Mouse (Mus musculus): ENCODE results near the gene Tespa1. TPM values are rescaled to one million over a fixed set of nuclear protein-coding genes. Genes with fewer than 3 reads are reported as not detected.
"Not testable (repeated sequence)": the region's sequence is repeated elsewhere in the genome, so short reads cannot be mapped to it uniquely, and the experiment has no call there.

Gene Tespa1
- polyA plus RNA-seq, 1 experiment from 2014 or later = not detected

DNA sequence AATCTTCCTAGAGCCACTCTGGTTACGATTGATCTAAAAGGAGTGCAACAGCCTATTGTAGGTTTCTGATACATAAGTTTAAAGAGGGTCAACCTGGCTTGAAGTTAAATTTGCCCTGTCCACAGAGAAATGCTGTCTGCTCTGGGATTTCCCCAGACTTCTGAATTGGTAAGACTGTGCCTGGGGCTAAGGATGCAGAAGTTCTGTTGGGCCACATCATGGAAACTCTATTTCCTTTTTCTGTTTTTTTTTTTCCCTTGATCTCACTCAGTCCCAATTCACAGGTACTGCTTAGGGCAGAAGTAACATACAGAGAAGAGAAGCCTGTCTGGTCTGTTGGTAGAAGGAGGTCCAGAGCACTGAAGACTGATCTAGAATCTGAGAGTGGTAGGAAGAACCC, 8.0 kb downstream of the Tespa1 start:
- H3K27me3 ChIP-seq (replicated peaks; ENCODE audit: control insufficient read depth, insufficient read depth, low read length) = no peaks in the 10 kb centered on the region
- ATAC-seq (no peak), DNase-seq (ENCODE audit: low spot score) (no peak)
- H3K4me1 ChIP-seq (ENCODE audit: control insufficient read depth, insufficient read depth, low read length) = no peaks in the 10 kb centered on the region
- no peak overlapping the region for H3K27ac ChIP-seq (ENCODE audit: low read depth, low read length)
- no peak overlapping the region for H3K4me2 ChIP-seq (ENCODE audit: low read length)
- H3K9me3 ChIP-seq (replicated peaks; ENCODE audit: control insufficient read depth, low read length) = no peaks in the 10 kb centered on the region
- WGBS = 87% methylated on average over 1 of the region's 1 CpGs
- H3K4me3 ChIP-seq (ENCODE audit: low read depth, low read length) = no peak overlapping the region
- no peak overlapping the region for H3K9ac ChIP-seq (ENCODE audit: low read length)
- H3K36me3 ChIP-seq (ENCODE audit: control insufficient read depth, insufficient read depth, low read length) = no peaks in the 10 kb centered on the region

DNA sequence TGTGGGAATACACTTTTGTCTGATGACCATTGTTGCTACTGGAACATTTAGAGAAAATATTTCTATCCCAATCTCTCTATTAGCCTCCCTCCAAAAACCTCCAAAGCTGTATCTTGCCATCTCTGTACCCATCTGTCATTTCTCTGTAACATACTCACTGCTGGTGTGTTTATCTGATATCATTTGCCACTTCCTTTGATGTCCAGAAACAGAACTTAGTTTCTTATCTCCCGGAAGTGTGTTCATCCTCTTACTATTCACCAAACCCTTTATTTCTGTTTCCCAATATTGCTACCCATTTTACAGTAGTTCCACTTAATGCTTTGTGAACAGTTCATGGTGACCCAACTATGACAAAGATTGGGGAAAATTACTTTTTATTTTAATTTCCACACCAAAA, 13.7 kb downstream of the Tespa1 start:
- Histone ChIP-seq H3K9me3 (replicated peaks; ENCODE audit: control insufficient read depth, low read length) (no peaks in the 10 kb centered on the region), H3K4me1 (ENCODE audit: control insufficient read depth, insufficient read depth, low read length) (no peaks in the 10 kb centered on the region), H3K9ac (ENCODE audit: low read length) (no peak overlapping the region), H3K4me2 (ENCODE audit: low read length) (no peak overlapping the region), H3K27me3 (replicated peaks; ENCODE audit: control insufficient read depth, insufficient read depth, low read length) (no peaks in the 10 kb centered on the region), H3K27ac (ENCODE audit: low read depth, low read length) (no peak overlapping the region), H3K36me3 (ENCODE audit: control insufficient read depth, insufficient read depth, low read length) (no peaks in the 10 kb centered on the region), H3K4me3 (ENCODE audit: low read depth, low read length) (no peak overlapping the region)
- 86% methylated on average over 1 of the region's 1 CpGs for WGBS
- DNase-seq (ENCODE audit: low spot score) = no peak
- no peak for ATAC-seq

DNA sequence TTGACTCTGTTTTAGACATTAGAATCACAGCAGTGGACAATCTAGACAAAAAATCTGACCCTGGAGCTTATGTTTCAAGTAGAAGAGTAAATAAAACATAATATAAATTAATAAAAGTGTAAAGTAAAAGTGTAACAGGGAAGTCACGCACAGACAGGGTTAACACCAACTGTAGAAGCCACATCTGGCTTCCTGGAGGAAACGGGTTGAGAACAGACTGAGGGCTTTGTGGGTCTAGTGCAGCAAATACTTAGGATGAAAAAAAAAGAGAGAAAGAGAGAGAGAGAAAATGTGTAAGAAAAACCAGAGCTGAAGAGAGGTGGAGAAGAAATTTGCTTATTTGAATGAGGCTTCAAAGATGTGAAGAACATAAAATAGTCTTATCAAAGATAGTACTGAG, 14.9 kb downstream of the Tespa1 start:
- no peaks in the 10 kb centered on the region for H3K4me1 ChIP-seq (ENCODE audit: control insufficient read depth, insufficient read depth, low read length)
- WGBS = 80% methylated on average over 2 of the region's 2 CpGs
- H3K36me3 ChIP-seq (ENCODE audit: control insufficient read depth, insufficient read depth, low read length) = no peaks in the 10 kb centered on the region
- no peak for ATAC-seq
- no peak overlapping the region for H3K4me3 ChIP-seq (ENCODE audit: low read depth, low read length)
- no peak for DNase-seq (ENCODE audit: low spot score)
- no peak overlapping the region for H3K27ac ChIP-seq (ENCODE audit: low read depth, low read length)
- H3K27me3 ChIP-seq (replicated peaks; ENCODE audit: control insufficient read depth, insufficient read depth, low read length) = no peaks in the 10 kb centered on the region
- H3K4me2 ChIP-seq (ENCODE audit: low read length) = no peak overlapping the region
- no peaks in the 10 kb centered on the region for H3K9me3 ChIP-seq (replicated peaks; ENCODE audit: control insufficient read depth, low read length)
- H3K9ac ChIP-seq (ENCODE audit: low read length) = no peak overlapping the region

DNA sequence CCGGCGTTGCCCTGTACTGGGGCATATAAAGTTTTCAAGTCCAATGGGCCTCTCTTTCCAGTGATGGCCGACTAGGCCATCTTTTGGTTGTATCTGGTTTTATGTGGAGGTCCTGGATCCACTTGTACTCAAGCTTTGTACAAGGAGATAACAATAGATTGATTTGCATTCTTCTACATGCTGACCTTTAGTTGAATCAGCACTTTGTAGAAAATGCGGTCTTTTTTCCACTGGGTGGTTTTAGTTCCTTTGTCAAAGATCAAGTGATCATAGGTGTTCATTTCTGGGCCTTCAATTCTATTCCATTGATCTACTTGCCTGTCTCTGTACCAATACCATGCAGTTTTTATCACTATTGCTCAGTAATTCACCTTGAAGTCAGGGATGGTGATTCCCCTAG, 17.4 kb downstream of the Tespa1 start:
- H3K4me2 ChIP-seq (ENCODE audit: low read length); ATAC-seq; H3K27me3 ChIP-seq (replicated peaks; ENCODE audit: control insufficient read depth, insufficient read depth, low read length); H3K27ac ChIP-seq (ENCODE audit: low read depth, low read length); H3K36me3 ChIP-seq (ENCODE audit: control insufficient read depth, insufficient read depth, low read length); H3K9me3 ChIP-seq (replicated peaks; ENCODE audit: control insufficient read depth, low read length); DNase-seq (ENCODE audit: low spot score); H3K4me3 ChIP-seq (ENCODE audit: low read depth, low read length); H3K4me1 ChIP-seq (ENCODE audit: control insufficient read depth, insufficient read depth, low read length); H3K9ac ChIP-seq (ENCODE audit: low read length): not testable (repeated sequence)
- WGBS = 89% methylated on average over 4 of the region's 4 CpGs

DNA sequence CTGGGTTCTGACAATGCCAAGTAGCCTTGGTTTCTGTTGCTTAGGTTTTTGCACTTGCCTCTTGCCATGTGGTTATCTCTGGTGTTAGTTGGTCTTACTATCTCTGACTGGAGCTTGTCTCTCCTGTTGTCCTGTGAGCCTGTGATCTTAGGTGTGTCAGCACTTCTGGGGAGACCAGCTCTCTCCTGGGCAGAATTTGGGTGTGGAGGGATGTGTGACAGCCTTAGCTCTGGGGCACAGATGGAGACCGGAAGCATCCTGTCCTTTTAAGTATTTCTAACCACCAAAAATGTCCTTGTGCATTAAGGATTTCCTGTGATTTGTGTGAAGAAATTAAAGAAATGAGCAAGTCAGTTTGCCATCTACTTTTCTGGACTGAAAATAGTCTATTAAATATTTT, 21.4 kb downstream of the Tespa1 start:
- Histone ChIP-seq H3K9me3 (replicated peaks; ENCODE audit: control insufficient read depth, low read length) (no peaks in the 10 kb centered on the region), H3K4me1 (ENCODE audit: control insufficient read depth, insufficient read depth, low read length) (no peaks in the 10 kb centered on the region), H3K4me3 (ENCODE audit: low read depth, low read length) (no peak overlapping the region), H3K36me3 (ENCODE audit: control insufficient read depth, insufficient read depth, low read length) (no peaks in the 10 kb centered on the region), H3K27ac (ENCODE audit: low read depth, low read length) (no peak overlapping the region), H3K9ac (ENCODE audit: low read length) (no peak overlapping the region), H3K27me3 (replicated peaks; ENCODE audit: control insufficient read depth, insufficient read depth, low read length) (no peaks in the 10 kb centered on the region), H3K4me2 (ENCODE audit: low read length) (no peak overlapping the region)
- WGBS = 94% methylated on average over 1 of the region's 1 CpGs
- ATAC-seq (no peak), DNase-seq (ENCODE audit: low spot score) (no peak)

DNA sequence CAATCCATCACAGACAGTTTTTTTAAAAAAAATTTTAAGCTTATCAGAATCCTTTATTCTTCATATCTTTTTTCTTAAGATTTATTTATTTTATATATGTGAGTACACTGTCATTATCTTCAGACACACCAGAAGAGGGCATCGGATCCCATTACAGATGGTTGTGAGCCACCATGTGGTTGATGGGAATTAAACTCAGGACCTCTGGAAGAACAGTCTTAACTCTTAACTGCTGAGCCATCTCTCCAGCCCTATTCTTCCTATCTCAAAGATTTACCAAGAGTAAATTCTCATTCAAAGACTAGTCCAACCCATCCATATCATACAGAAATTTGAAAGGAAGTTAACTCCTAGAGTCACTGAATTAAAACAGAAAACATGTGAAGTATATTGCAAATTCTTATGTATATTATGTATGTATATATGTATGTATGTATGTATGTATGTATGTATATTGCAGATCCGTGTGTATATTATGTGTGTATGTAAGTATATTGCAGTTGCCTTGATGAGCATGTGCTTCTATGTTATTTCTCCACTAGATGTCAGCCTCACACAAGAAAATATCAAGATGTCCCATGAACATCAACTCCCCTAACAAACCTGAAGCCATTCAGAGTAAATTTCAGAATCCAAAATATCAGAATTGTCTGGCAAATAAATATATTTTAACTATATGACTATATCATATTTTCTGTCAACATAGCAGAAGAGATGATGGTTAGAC, 40.9 kb downstream of the Tespa1 start:
- peak; percentile 73 for DNase-seq (ENCODE audit: low spot score)

DNA sequence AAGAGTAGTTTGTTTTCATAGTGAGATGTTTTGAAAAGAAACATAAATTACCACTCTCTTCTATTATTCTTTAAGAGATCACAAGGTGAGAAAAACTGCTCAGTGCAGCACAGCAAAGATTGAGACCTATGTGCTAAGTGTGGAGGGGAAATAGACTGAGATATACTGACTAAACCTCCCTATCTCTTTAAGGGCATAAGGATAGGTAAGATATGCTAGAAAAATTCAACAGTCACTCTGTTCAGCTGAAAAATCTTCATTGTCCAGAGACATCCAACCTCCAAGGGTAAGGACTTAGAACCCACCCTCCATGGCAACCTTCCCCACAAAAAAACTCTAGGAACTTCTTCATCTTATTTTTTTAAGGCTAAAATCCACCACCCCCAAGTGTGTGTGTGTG, 42.1 kb downstream of the Tespa1 start:
- Histone ChIP-seq H3K9me3 (replicated peaks; ENCODE audit: control insufficient read depth, low read length) (no peaks in the 10 kb centered on the region), H3K9ac (ENCODE audit: low read length) (no peak overlapping the region)
- DNase-seq (ENCODE audit: low spot score) = no peak

More for the DNA sequence above, 40.9 kb downstream of the Tespa1 start:
- H3K4me2 ChIP-seq (ENCODE audit: low read length) = no peak overlapping the region
- H3K9me3 ChIP-seq (replicated peaks; ENCODE audit: control insufficient read depth, low read length) = no peaks in the 10 kb centered on the region
- H3K9ac ChIP-seq (ENCODE audit: low read length) = no peak overlapping the region
- no peaks in the 10 kb centered on the region for H3K27me3 ChIP-seq (replicated peaks; ENCODE audit: control insufficient read depth, insufficient read depth, low read length)
- 56% methylated on average over 2 of the region's 2 CpGs for WGBS
- H3K27ac ChIP-seq (ENCODE audit: low read depth, low read length) = no peak overlapping the region
- no peaks in the 10 kb centered on the region for H3K36me3 ChIP-seq (ENCODE audit: control insufficient read depth, insufficient read depth, low read length)
- no peak overlapping the region for H3K4me3 ChIP-seq (ENCODE audit: low read depth, low read length)
- peak; percentile 83 for ATAC-seq
- no peaks in the 10 kb centered on the region for H3K4me1 ChIP-seq (ENCODE audit: control insufficient read depth, insufficient read depth, low read length)

DNA sequence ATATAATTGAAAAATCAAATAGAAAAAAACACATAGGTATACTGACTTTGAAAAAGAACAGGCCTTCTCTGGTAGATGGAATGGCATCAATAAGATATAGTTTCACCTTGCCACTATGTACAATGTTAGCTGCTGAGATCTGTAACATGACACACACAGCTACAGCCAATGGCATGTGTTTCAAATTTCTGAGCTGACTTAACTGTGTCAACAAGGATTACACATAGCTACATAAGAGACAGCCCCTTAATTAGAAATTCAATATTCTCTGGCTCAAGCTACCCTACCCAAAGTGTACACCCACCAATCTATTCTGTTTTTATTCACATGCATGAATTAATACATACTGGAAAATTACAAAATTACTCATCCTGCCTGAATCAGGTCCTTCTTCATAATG, 45.7 kb downstream of the Tespa1 start:
- ATAC-seq = no peak
- H3K4me2 ChIP-seq (ENCODE audit: low read length) = no peak overlapping the region
- H3K4me1 ChIP-seq (ENCODE audit: control insufficient read depth, insufficient read depth, low read length) = no peaks in the 10 kb centered on the region
- no peak for DNase-seq (ENCODE audit: low spot score)
- H3K27me3 ChIP-seq (replicated peaks; ENCODE audit: control insufficient read depth, insufficient read depth, low read length) = no peaks in the 10 kb centered on the region
- H3K36me3 ChIP-seq (ENCODE audit: control insufficient read depth, insufficient read depth, low read length) = no peaks in the 10 kb centered on the region
- H3K9me3 ChIP-seq (replicated peaks; ENCODE audit: control insufficient read depth, low read length) = no peaks in the 10 kb centered on the region
- H3K4me3 ChIP-seq (ENCODE audit: low read depth, low read length) = no peak overlapping the region
- H3K9ac ChIP-seq (ENCODE audit: low read length) = no peak overlapping the region
- no peak overlapping the region for H3K27ac ChIP-seq (ENCODE audit: low read depth, low read length)

More for the DNA sequence above, 42.1 kb downstream of the Tespa1 start:
- Histone ChIP-seq H3K4me1 (ENCODE audit: control insufficient read depth, insufficient read depth, low read length) (no peaks in the 10 kb centered on the region), H3K36me3 (ENCODE audit: control insufficient read depth, insufficient read depth, low read length) (no peaks in the 10 kb centered on the region), H3K27me3 (replicated peaks; ENCODE audit: control insufficient read depth, insufficient read depth, low read length) (no peaks in the 10 kb centered on the region), H3K4me2 (ENCODE audit: low read length) (no peak overlapping the region), H3K27ac (ENCODE audit: low read depth, low read length) (no peak overlapping the region), H3K4me3 (ENCODE audit: low read depth, low read length) (no peak overlapping the region)
- ATAC-seq = no peak

DNA sequence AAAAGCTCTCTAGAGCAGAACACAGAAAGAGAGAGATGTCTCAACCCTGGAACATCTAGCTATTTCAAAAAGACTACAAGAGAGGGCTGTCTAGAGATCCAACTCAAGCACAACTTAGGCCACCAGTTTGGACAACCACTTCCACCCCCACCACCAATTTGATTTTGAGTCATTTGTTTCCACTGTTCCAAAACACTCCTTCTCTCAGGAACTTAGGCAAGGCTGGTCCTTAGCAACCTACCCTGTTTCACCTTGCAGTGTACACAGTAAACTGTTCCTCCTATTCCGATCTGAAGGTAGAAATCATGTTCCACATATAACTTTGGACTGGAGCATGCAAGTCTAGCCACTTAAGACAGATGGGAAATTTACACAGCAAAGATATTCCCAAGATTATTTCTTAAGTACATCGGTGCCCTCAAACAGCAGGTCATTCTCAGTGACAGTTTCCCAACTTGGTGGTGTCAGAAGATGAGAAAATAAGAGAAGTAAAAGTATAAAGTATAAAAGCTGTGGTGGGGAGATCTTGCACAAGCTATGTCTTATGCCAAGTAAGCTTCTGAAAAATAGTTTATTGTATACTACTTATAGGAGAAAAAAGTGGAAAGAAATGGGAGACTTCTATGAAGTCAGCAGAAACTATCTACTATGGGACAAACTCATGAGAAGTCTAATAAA, 47.5 kb downstream of the Tespa1 start:
- ATAC-seq (no peak), DNase-seq (ENCODE audit: low spot score) (no peak)
- Histone ChIP-seq H3K9ac (ENCODE audit: low read length) (no peak overlapping the region), H3K4me2 (ENCODE audit: low read length) (no peak overlapping the region), H3K4me1 (ENCODE audit: control insufficient read depth, insufficient read depth, low read length) (no peaks in the 10 kb centered on the region), H3K36me3 (ENCODE audit: control insufficient read depth, insufficient read depth, low read length) (no peaks in the 10 kb centered on the region), H3K27me3 (replicated peaks; ENCODE audit: control insufficient read depth, insufficient read depth, low read length) (no peaks in the 10 kb centered on the region), H3K27ac (ENCODE audit: low read depth, low read length) (no peak overlapping the region), H3K4me3 (ENCODE audit: low read depth, low read length) (no peak overlapping the region), H3K9me3 (replicated peaks; ENCODE audit: control insufficient read depth, low read length) (no peaks in the 10 kb centered on the region)
- 93% methylated on average over 2 of the region's 2 CpGs for WGBS

Data from forebrain, embryonic 14.5 days (tissue).